Mouse (Mus musculus): Measurements from ENCODE around the gene Pdcd1lg2.

Gene Pdcd1lg2

GRCm38 (mm10) chr19:29470652-29471051 lies 59.9 kb downstream of the Pdcd1lg2 start:
- no peak for DNase-seq (ENCODE audit: low spot score)

- DNase-seq (ENCODE audit: low spot score), result no peak
Measured at GRCm38 (mm10) chr19:29472424-29472823, 61.7 kb downstream of the Pdcd1lg2 start.

- no peak for DNase-seq (ENCODE audit: low spot score)
Measured at GRCm38 (mm10) chr19:29472946-29473345, 62.2 kb downstream of the Pdcd1lg2 start.

GRCm38 (mm10) chr19:29474803-29475202 lies 64.1 kb downstream of the Pdcd1lg2 start:
- no peak for DNase-seq (ENCODE audit: low spot score)

GRCm38 (mm10) chr19:29475210-29475620 lies 64.5 kb downstream of the Pdcd1lg2 start:
- no peak for DNase-seq (ENCODE audit: low spot score)

GRCm38 (mm10) chr19:29478598-29478997 lies 67.9 kb downstream of the Pdcd1lg2 start:
- no peak for DNase-seq (ENCODE audit: low spot score)

GRCm38 (mm10) chr19:29481578-29481977 lies 70.9 kb downstream of the Pdcd1lg2 start:
- no peak for DNase-seq (ENCODE audit: low spot score)

- DNase-seq (ENCODE audit: low spot score), result no peak
Measured at GRCm38 (mm10) chr19:29482148-29482547, 71.4 kb downstream of the Pdcd1lg2 start.

- DNase-seq (ENCODE audit: low spot score), result no peak
Measured at GRCm38 (mm10) chr19:29482637-29483036, 71.9 kb downstream of the Pdcd1lg2 start.

- no peak for DNase-seq (ENCODE audit: low spot score)
Measured at GRCm38 (mm10) chr19:29483386-29483785, 72.7 kb downstream of the Pdcd1lg2 start.

GRCm38 (mm10) chr19:29484537-29484936 lies 73.8 kb downstream of the Pdcd1lg2 start:
- DNase-seq (ENCODE audit: low spot score), result no peak

GRCm38 (mm10) chr19:29485257-29485948 lies 74.7 kb downstream of the Pdcd1lg2 start:
- DNase-seq (ENCODE audit: low spot score), result no peak

- DNase-seq (ENCODE audit: low spot score), result no peak
Measured at GRCm38 (mm10) chr19:29486545-29487206, 76.0 kb downstream of the Pdcd1lg2 start.

GRCm38 (mm10) chr19:29487326-29488072 lies 76.8 kb downstream of the Pdcd1lg2 start:
- DNase-seq (ENCODE audit: low spot score), result no peak

- no peak for DNase-seq (ENCODE audit: low spot score)
Measured at GRCm38 (mm10) chr19:29488073-29488390, 77.3 kb downstream of the Pdcd1lg2 start.

- DNase-seq (ENCODE audit: low spot score), result no peak
Measured at GRCm38 (mm10) chr19:29488420-29488819, 77.7 kb downstream of the Pdcd1lg2 start.

GRCm38 (mm10) chr19:29489785-29490284 lies 79.1 kb downstream of the Pdcd1lg2 start:
- no peak for DNase-seq (ENCODE audit: low spot score)

GRCm38 (mm10) chr19:29491467-29491866 lies 80.7 kb downstream of the Pdcd1lg2 start:
- DNase-seq (ENCODE audit: low spot score), result no peak

GRCm38 (mm10) chr19:29494454-29494853 lies 83.7 kb downstream of the Pdcd1lg2 start:
- no peak for DNase-seq (ENCODE audit: low spot score)

GRCm38 (mm10) chr19:29496001-29496597 lies 85.4 kb downstream of the Pdcd1lg2 start:
- no peak for DNase-seq (ENCODE audit: low spot score)

GRCm38 (mm10) chr19:29496786-29497557 lies 86.3 kb downstream of the Pdcd1lg2 start:
- DNase-seq (ENCODE audit: low spot score), result no peak

GRCm38 (mm10) chr19:29497874-29498273 lies 87.2 kb downstream of the Pdcd1lg2 start:
- DNase-seq (ENCODE audit: low spot score), result no peak
